Mouse (Mus musculus) hindbrain, embryonic 11.5 days (tissue): Measurements from ENCODE around the gene Rabl3. TPM values are rescaled to one million over a fixed set of nuclear protein-coding genes. Genes with fewer than 3 reads are reported as not detected.

Experiments used
- ATAC-seq: fragments of 200-750 bp; cut with Nextera tagmentation; 2 replicates; pipeline ENCODE4 v1.8.0; 2017; ENCODE audit warnings: mild to moderate bottlenecking, moderate TSS enrichment, moderate library complexity; ENCODE audit not compliant: low FRiP score
- DNase-seq: peaks from one replicate; pipeline ENCODE4 v3.0.0-alpha.2; 2015; ENCODE audit warnings: low spot score
- H3K27ac ChIP-seq: fragments of 300-500 bp; sonication (generic); 2 replicates; pipeline ENCODE4 v1.5.1; 2014; ENCODE audit warnings: mild to moderate bottlenecking, low read depth, low read length
- H3K27me3 ChIP-seq: fragments of 300-500 bp; sonication (generic); 2 replicates; pipeline ENCODE4 v1.6.1; 2014; ENCODE audit warnings: mild to moderate bottlenecking, low read length, moderate library complexity, mixed read lengths; ENCODE audit not compliant: control insufficient read depth, insufficient read depth
- H3K36me3 ChIP-seq: fragments of 300-500 bp; sonication (generic); 2 replicates; pipeline ENCODE4 v1.6.1; 2014; ENCODE audit warnings: mild to moderate bottlenecking, low read length, moderate library complexity, mixed read lengths; ENCODE audit not compliant: control insufficient read depth, insufficient read depth
- H3K4me1 ChIP-seq: fragments of 300-500 bp; sonication (generic); replicated peaks from 2 replicates; pipeline ENCODE4 v1.6.1; 2014; ENCODE audit warnings: low read length, mixed read lengths; ENCODE audit not compliant: control insufficient read depth, insufficient read depth
- H3K4me2 ChIP-seq: fragments of 300-500 bp; sonication (generic); replicated peaks from 2 replicates; pipeline ENCODE4 v1.6.1; 2014; ENCODE audit warnings: mild to moderate bottlenecking, low read depth, low read length
- H3K4me3 ChIP-seq: fragments of 300-500 bp; sonication (generic); 2 replicates; pipeline ENCODE4 v1.5.1; 2014; ENCODE audit warnings: low read depth, low read length
- H3K9ac ChIP-seq: fragments of 300-500 bp; sonication (generic); 2 replicates; pipeline ENCODE4 v1.6.1; 2014; ENCODE audit warnings: low read depth, low read length
- H3K9me3 ChIP-seq: fragments of 300-500 bp; sonication (generic); 2 replicates; pipeline ENCODE4 v1.6.1; 2016; ENCODE audit warnings: low read length; ENCODE audit not compliant: control insufficient read depth
- WGBS: fragments of 180-500 bp; shearing (Covaris S2); extraction: QIAGEN DNeasy Blood & Tissue Kit; methylation state at CpG from one replicate; pipeline ENCODE4 v1.1.7; 2014; 5-methylcytosine and 5-hydroxymethylcytosine counted together
- polyA plus RNA-seq: library from polyadenylated mRNA; unstranded; fragments of >200 nt; fragmentation: Nextera tagmentation; extraction: Ambion mirVana; gene quantifications from 2 replicates; pipeline ENCODE4 v1.2.1, GENCODE M21; 2014

The Rabl3 gene
- polyA plus RNA-seq, 1 experiment from 2014 or later, result 45.6 TPM

DNA sequence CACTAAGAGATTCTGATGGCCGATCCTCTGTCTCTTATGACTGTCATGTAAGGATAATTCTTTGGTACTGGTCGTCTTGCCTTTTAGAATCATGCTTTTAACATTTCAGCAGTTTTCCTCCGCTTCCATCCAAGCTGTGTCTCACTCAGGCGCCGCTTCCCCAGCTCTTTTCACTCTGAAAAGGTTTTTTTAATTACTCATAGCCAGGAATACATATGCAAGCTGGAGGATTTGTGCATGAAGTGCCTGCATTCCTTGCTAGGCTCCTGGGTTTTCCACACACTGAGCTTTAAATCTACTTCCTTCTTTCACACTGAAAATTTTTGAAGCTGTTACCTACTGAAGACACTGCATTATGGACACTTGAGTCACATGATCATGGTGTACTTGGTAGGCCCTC, 23.3 kb downstream of the Rabl3 start:
- 0 out of 2 replicates have a peak, but pooled peaks cover 3% of the 10 kb centered on the region for H3K36me3 ChIP-seq
- H3K27ac ChIP-seq, result no peak overlapping the region
- H3K4me2 ChIP-seq, result no peak overlapping the region
- 92% methylated on average over 5 of the region's 5 CpGs for WGBS
- H3K9ac ChIP-seq, result no peak overlapping the region
- H3K27me3 ChIP-seq, result no peaks in the 10 kb centered on the region
- H3K4me3 ChIP-seq, result no peak overlapping the region
- ATAC-seq (no peak), DNase-seq (no peak)
- no peaks in the 10 kb centered on the region for H3K4me1 ChIP-seq
- no peaks in the 10 kb centered on the region for H3K9me3 ChIP-seq

DNA sequence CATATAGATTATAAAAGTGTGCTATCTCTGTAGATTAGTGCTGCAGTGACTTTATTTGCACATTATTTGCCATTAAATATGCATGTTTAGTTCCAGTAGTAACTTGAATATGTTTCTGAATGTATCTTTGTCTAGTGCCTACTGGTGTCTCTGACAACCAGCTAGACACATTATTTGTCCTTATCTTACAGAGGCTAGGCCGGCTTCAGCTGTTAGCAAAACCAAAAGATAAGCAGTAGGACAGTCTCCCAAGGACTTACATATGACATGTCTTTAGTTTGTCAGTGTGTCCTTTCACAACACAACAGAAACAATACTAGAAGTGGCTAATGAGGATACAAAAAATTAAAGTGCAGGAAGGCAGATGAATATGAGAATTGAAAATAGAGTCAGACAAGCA, 25.4 kb downstream of the Rabl3 start:
- Histone ChIP-seq H3K4me2 (no peak overlapping the region), H3K27me3 (no peaks in the 10 kb centered on the region), H3K9me3 (no peaks in the 10 kb centered on the region), H3K4me1 (no peaks in the 10 kb centered on the region), H3K4me3 (no peak overlapping the region), H3K36me3 (no peaks in the 10 kb centered on the region), H3K27ac (no peak overlapping the region), H3K9ac (no peak overlapping the region)
- DNase-seq, result no peak
- ATAC-seq, result no peak
- 94% methylated on average over 1 of the region's 1 CpGs for WGBS

DNA sequence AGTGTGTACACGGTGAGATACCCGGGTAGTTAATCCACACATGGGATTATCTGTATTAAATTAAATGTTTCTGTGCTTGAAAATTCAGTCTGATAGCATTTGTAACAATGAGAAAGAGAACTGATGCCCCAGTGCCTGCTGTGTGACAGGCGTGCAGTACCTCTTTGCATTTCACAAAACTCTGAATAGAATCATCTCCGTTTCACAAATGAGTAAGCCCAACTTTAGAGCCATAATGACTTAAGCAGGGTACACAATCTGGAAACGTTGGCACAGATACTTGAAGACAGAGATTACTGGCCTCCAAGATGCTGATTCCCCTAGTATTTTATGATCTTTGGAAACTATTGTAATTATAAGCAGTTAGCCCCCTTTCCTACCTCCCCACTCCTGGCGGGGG, 26.4 kb downstream of the Rabl3 start:
- Histone ChIP-seq H3K27me3 (no peaks in the 10 kb centered on the region), H3K4me2 (no peak overlapping the region), H3K27ac (no peak overlapping the region), H3K9ac (no peak overlapping the region), H3K36me3 (no peaks in the 10 kb centered on the region), H3K9me3 (no peaks in the 10 kb centered on the region), H3K4me3 (no peak overlapping the region), H3K4me1 (no peaks in the 10 kb centered on the region)
- ATAC-seq, result no peak
- 86% methylated on average over 6 of the region's 6 CpGs for WGBS
- DNase-seq, result no peak

DNA sequence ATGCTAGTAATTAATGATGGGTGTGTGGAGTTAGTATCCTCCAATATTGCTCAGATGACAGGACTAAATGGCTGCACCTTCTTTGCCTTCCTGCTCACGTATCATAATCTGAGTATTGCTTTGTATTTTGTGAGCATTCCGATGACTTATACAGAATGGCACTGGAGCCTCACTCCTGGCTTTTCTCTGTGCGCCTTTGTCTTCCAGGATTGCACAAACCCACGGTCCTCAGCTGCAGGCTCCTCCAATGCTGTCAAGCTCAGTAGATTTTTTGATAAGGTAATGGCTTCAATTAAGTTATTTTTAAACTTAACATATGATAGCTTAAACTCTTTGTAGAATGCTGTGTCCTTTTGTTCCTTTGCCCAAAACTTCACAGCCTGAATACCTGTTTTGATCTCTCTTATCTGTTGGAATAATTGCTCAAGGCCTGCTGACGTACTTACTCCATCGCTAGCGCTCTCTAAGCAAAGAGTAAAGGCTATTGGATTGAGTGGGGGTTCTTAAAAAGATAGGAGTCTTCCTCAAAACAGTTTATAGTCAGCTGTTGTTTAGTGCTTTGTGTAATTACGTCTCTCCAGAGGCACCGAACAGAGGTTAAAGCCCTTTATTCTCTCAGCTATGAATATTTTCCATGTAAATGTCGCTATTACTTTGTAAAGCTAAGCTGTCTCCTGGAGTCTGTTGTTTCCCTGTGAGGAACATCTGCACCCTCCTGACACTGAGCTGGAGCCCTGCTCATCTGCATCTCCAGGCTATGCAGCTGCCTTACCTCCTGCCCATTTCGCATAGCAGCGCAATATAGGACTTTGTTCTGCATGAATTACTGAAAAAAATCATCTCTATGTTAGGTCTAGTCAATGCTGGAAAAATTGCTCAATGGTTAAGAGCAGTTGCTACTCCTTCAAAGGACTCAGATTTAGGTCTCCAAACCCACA, 27.7 kb downstream of the Rabl3 start:
- no peaks in the 10 kb centered on the region for H3K9me3 ChIP-seq
- no peak overlapping the region for H3K9ac ChIP-seq
- DNase-seq (no peak), ATAC-seq (no peak)
- no peak overlapping the region for H3K4me3 ChIP-seq
- H3K4me1 ChIP-seq, result no peaks in the 10 kb centered on the region
- no peaks in the 10 kb centered on the region for H3K36me3 ChIP-seq
- no peak overlapping the region for H3K27ac ChIP-seq
- no peaks in the 10 kb centered on the region for H3K27me3 ChIP-seq
- no peak overlapping the region for H3K4me2 ChIP-seq
- 84% methylated on average over 12 of the region's 12 CpGs for WGBS

DNA sequence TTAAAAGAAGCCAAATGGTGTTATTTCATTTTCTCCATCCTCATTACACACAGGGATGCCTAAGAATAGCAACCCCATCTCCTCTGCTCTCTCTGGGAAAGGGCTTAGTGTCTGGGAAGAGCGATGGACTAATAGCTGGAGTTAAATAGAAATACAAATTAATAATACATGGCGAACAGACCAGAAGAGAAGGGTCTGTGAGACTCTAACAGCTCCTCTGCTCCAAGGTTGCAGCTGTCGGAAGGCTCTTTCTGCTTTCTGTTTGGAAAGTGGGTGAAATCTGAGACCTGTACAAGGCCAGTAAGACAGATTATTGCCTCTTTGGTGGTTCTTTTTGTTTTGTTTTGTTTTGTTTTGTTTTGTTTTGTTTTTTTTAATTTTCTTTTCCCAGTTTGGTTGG, 31.9 kb downstream of the Rabl3 start:
- Histone ChIP-seq H3K4me3 (no peak overlapping the region), H3K9ac (no peak overlapping the region), H3K9me3 (no peaks in the 10 kb centered on the region), H3K36me3 (no peaks in the 10 kb centered on the region), H3K4me2 (no peak overlapping the region), H3K27me3 (no peaks in the 10 kb centered on the region), H3K27ac (no peak overlapping the region), H3K4me1 (no peaks in the 10 kb centered on the region)
- ATAC-seq, result no peak
- DNase-seq, result no peak
- 87% methylated on average over 3 of the region's 3 CpGs for WGBS

DNA sequence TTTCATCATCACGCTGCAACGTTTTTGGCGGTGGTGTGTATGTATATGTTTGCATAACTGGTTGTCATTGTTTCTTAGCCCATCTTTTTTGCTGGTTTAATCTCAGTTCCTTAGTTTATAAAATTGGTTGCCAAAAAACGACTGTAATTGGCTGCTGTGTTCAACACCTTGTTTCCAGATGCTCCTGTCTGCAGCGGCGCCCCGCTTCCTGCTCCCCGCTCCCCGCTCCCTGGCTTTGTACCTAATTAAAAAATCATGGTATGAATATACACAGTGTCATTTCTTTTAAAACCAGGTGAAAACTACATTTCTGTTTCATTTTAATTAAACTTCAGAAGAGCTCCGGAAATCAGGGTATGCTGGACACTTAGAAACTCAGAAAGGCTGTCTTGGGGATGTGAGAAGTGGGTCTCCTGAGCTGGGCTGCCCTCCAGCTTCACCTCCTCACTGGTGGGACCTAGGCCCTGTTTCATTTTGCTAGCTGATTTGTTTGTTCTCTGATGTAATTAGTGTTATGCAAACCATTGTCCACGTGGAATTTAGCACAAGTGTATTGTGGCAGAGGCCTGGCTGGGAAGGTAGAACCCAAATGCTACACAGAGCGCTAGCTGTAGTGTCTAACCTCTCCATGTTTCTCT, 32.6 kb downstream of the Rabl3 start:
- Histone ChIP-seq H3K27ac (no peak overlapping the region), H3K9ac (no peak overlapping the region), H3K9me3 (no peaks in the 10 kb centered on the region), H3K36me3 (no peaks in the 10 kb centered on the region), H3K4me2 (no peak overlapping the region), H3K4me3 (no peak overlapping the region), H3K27me3 (no peaks in the 10 kb centered on the region), H3K4me1 (no peaks in the 10 kb centered on the region)
- DNase-seq (no peak), ATAC-seq (no peak)
- WGBS, result 92% methylated on average over 12 of the region's 12 CpGs

DNA sequence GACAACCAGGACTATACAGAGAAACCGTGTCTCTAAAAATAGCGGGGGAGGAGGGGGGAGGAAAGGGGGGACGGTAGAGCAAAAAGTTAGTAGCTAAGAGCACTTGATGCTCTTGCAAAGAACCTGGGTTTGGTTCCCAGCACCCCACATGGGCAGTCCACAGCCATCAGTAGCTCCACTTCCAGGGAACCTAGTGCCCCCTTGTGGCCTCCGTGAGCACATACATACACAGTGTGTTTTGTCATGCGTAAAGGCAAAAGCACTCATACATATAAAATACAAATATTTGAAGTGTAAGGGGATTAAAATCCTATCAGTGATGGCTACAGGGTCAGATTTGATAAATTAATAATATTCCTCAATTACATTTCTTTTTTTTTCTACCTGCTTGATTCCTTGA, 33.4 kb downstream of the Rabl3 start:
- no peak for DNase-seq

DNA sequence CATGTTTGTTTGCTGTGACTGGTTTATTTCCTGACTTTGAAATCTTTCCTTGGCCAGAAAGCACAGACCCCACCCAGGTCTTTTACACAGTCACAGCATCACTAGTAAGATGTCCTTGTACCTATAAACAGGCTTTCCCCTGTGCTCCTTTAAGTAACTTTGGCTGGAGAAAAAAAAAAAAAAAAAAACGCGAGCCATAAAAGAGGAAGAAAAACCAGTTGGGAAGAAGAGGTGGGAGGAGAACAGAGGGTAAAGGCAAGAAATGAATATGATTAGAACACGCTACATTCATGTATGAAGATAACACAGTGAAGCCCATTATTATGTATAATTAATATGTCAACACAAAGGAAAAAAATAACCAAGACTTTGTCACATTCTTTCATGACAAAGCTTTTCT, 35.6 kb downstream of the Rabl3 start:
- H3K4me1 ChIP-seq, result no peaks in the 10 kb centered on the region
- H3K27me3 ChIP-seq, result no peaks in the 10 kb centered on the region
- H3K27ac ChIP-seq, result no peak overlapping the region
- ATAC-seq (no peak), DNase-seq (no peak)
- H3K4me2 ChIP-seq, result no peak overlapping the region
- no peaks in the 10 kb centered on the region for H3K9me3 ChIP-seq
- H3K9ac ChIP-seq, result no peak overlapping the region
- no peaks in the 10 kb centered on the region for H3K36me3 ChIP-seq
- H3K4me3 ChIP-seq, result no peak overlapping the region
- WGBS, result 82% methylated on average over 3 of the region's 3 CpGs

More for the DNA sequence above, 33.4 kb downstream of the Rabl3 start:
- H3K4me1 ChIP-seq, result no peaks in the 10 kb centered on the region
- ATAC-seq, result no peak
- no peak overlapping the region for H3K4me2 ChIP-seq
- H3K36me3 ChIP-seq, result no peaks in the 10 kb centered on the region
- no peak overlapping the region for H3K9ac ChIP-seq
- 96% methylated on average over 5 of the region's 5 CpGs for WGBS
- no peak overlapping the region for H3K27ac ChIP-seq
- H3K9me3 ChIP-seq, result no peaks in the 10 kb centered on the region
- no peak overlapping the region for H3K4me3 ChIP-seq
- no peaks in the 10 kb centered on the region for H3K27me3 ChIP-seq

DNA sequence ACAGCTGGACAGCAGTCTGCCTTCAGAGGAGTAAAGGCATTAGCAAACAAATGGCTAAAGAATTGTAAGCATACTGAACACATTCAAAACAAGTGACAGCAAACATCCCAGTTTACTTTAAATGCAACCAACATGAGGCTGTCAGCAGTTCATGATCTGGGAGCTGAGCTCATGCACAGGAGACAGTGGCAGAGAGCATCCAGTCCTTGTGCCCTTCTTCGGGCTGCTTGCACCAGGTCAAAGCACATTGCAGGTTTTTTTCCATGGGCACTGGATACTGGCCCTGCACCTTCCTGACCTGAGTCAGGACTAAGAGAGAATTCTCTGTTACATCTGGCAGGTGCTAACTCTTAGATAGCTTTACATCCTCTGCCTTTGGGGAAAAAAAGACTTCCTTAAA, 39.9 kb downstream of the Rabl3 start:
- no peak overlapping the region for H3K4me2 ChIP-seq
- 79% methylated on average over 1 of the region's 1 CpGs for WGBS
- no peaks in the 10 kb centered on the region for H3K27me3 ChIP-seq
- ATAC-seq (no peak), DNase-seq (no peak)
- H3K36me3 ChIP-seq, result no peaks in the 10 kb centered on the region
- no peaks in the 10 kb centered on the region for H3K9me3 ChIP-seq
- H3K9ac ChIP-seq, result no peak overlapping the region
- H3K27ac ChIP-seq, result no peak overlapping the region
- H3K4me3 ChIP-seq, result no peak overlapping the region
- peaks cover 6% of the 10 kb centered on the region for H3K4me1 ChIP-seq
